Mouse (Mus musculus) myocyte (in vitro differentiated cells): ENCODE results near the gene Hnrnpd.

Experiments
- CEBPB ChIP-seq: IDR thresholded peaks from 2 replicates; pipeline ENCODE4 v1.6.1; 2011; ENCODE audit warnings: mild to moderate bottlenecking, moderate library complexity; ENCODE audit not compliant: poor library complexity, insufficient read depth, severe bottlenecking
- E2F4 ChIP-seq: IDR thresholded peaks from one replicate; pipeline ENCODE4 v1.6.1; 2011; ENCODE audit warnings: mild to moderate bottlenecking, control low read depth, moderate library complexity; ENCODE audit not compliant: insufficient read depth
- POLR2A ChIP-seq: IDR thresholded peaks from one replicate; pipeline ENCODE4 v1.6.1; 2011; ENCODE audit warnings: low read depth, mild to moderate bottlenecking, control low read depth, moderate library complexity; ENCODE audit not compliant: insufficient read length
- POLR2AphosphoS2 ChIP-seq: IDR thresholded peaks from one replicate; pipeline ENCODE4 v1.6.1; 2011; ENCODE audit warnings: low read depth, control low read depth; ENCODE audit not compliant: insufficient read length
- SRF ChIP-seq: IDR thresholded peaks from one replicate; pipeline ENCODE4 v1.6.1; 2011; ENCODE audit warnings: low read depth; ENCODE audit not compliant: control insufficient read depth, insufficient read length
- USF1 ChIP-seq: IDR thresholded peaks from one replicate; pipeline ENCODE4 v1.6.1; 2011; ENCODE audit warnings: low read depth, mild to moderate bottlenecking, control low read depth, moderate library complexity

- TF ChIP-seq POLR2AphosphoS2 (no peak), CEBPB (no peak), POLR2A (no peak), SRF (no peak), USF1 (no peak), E2F4 (no peak)
Observed at GRCm38 (mm10) chr5:99983452-99984061, 4.8 kb upstream of the Hnrnpd start.
